Mouse (Mus musculus): ENCODE data around the gene Foxd3. TPM values are rescaled to one million over a fixed set of nuclear protein-coding genes. Genes with fewer than 3 reads are reported as not detected.

Foxd3 gene
- polyA plus RNA-seq (2012; rRNA removed; ENCODE audit: low replicate concordance): 0.32 and 0.35 TPM in 2 replicates

DNA sequence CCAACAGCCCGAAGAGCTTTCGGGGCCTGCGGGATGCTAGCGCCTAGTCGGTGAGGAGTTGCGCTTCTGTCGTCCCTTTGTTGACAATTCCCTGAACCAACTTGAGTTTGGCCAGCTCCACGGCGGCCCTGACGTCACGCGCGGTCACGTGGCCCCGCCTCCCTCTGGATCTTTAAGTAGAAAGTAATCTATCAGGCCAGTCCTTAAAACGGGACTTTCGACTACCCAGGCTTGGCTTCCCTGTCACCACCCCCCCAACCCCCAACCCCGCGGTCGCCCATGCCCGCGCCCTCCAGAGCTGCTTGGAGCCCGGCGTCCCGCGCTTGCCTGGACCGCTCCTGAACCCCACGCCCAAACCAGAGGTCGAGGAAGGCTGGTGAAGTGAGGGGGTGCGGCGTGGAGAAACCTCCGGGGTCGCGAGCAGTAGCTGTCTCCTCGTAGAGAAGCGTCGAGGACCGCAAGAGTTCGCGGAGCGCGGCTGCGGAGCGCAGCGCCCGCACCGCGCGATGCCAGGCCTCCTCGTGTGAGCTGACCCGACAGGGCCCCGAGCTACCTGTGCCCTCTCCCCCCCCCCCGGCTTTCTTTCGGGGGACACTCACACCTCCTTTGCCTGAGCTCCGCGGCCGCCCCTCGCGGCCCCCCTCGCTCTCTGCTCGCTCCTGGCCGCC, at the start of gene Foxd3:
TSS of gene Foxd3 (plus strand) at position 363 of the 668 bp plus-strand sequence.

Other genes starting within 250 kb of the Foxd3 start
- gene Alg6, start 59.4 kb downstream of the Foxd3 start, polyA plus RNA-seq (2012; rRNA removed; ENCODE audit: low replicate concordance): 3.0 and 8.0 TPM in 2 replicates
- 2.1 and 5.5 TPM in 2 replicates for gene Efcab7, start 172.9 kb downstream of the Foxd3 start, polyA plus RNA-seq (2012; rRNA removed; ENCODE audit: low replicate concordance)

All from subcutaneous adipose tissue, adult 2 months (tissue).